Mouse (Mus musculus): ENCODE measurements around the gene Gria1.

- TF ChIP-seq CTCF (IDR thresholded peaks at IDR 0.05; ENCODE audit: control insufficient read depth, insufficient read depth, low read length) = no peak
- no peak for TF ChIP-seq POLR2A (IDR thresholded peaks at IDR 0.05; ENCODE audit: borderline replicate concordance, control insufficient read depth, low read depth, low read length)
Measured at GRCm38 (mm10) chr11:57044146-57044545, 33.0 kb downstream of the Gria1 start.

All from bone marrow, adult 2 months (tissue).